Mouse (Mus musculus) fat pad, adult 2 months (tissue): Measurements from ENCODE around the gene Tmem179b.

ENCODE experiments used
- DNase-seq: peaks from one replicate; pipeline ENCODE4 v3.0.0-alpha.2; 2011; ENCODE audit warnings: low read depth, low spot score; ENCODE audit errors: extremely low read depth

Tmem179b gene

DNA sequence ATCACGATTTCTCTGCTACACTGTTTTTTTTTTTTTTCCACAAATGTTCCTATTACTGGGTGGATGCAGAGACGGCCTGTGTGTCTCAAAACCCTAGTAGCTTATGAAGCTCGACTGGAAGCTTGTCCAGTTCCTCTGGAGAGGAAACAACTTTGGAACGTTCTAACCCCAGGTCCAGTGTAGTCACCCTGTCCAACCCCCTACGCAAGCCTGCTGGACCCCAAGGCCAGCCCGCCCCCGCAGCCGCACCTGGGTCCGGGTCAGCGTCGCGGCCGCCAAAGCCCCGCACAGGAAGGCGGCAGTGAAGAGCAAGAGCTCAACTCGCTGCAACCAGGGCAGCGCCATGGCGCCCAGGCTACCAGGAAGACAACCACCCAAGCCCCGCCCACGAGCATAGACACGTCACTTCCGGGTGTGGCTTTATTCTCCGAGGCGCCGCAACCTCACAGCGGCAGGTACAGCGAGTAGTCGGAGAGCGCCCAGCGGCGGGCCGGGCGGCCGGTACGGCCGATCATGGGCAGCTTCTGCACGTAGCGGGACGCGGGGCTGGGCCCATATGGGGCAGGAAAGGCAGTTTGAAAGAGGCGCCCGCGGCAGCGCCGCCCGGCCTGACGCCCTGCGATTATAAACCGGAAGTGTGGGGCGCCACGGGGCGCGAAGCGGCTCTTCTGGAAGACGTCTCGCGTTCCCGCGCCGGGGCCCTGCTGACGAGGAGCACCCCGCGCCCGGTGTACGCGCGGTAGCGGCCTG is at the start of gene Tmem179b:
TSS of gene Tmem179b (minus strand) at position 382 of the 750 bp plus-strand sequence.
- no peak for DNase-seq

DNA sequence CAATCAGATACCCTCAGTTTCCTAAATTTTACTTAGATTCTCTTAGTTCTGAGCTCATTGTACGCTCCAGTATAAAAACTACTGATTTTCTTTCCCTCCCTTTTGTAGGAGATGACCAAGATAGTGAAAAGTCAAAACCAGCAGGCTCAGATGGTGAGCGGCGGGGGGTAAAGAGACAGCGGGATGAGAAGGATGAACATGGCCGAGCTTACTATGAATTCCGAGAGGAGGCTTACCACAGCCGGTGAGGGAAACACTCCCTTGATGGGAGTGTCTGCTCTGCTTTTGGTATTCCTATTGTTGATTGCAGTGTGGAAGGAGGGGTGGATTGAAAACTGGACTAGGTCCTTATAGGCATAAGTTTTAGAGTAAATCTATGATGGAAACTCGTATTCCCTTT is 48.4 kb upstream of the Tmem179b start:
- no peak for DNase-seq

DNA sequence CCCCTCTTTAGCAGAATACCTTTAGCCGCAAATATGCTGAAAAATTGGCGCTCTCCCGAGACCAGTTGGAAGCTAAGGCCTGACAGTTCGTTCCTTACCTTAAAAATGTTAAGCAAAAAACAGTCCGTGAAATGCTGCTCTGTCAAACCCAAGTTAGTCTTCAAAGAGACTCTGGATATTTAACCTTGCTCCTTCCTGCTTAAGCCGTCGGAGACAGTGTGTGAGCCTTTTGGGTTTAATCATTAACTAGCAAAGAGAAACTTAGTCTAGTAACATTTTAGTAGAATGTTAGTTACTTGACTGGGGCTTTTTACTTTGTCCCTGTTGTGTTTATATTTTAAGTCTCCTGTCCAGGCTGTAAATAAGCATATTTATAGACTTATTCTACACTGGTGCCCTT is 46.9 kb upstream of the Tmem179b start:
- DNase-seq: no peak

DNA sequence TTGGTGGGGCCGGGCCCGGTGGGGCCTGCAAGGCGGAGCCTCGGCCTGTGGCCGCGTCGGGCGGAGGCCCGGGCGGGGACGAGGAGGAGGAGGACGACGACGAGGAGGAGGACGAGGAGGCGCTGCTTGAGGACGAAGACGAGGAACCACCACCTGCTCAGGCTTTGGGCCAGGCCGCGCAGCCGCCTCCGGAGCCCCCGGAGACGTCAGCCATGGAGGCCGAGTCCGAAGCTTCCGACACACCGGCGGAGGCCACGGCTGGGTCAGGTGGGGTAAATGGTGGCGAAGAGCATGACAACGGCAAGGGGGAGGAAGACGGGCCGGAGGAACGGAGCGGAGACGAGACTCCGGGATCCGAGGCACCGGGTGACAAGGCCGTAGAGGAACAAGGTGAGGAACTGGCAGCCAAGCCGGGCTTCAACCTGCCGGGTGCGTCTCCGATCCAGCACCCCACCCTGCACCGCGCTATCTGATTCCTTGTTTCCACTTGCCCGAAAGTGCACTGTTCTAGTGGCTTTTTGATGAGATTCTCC is 46.2 kb upstream of the Tmem179b start:
- no peak for DNase-seq

DNA sequence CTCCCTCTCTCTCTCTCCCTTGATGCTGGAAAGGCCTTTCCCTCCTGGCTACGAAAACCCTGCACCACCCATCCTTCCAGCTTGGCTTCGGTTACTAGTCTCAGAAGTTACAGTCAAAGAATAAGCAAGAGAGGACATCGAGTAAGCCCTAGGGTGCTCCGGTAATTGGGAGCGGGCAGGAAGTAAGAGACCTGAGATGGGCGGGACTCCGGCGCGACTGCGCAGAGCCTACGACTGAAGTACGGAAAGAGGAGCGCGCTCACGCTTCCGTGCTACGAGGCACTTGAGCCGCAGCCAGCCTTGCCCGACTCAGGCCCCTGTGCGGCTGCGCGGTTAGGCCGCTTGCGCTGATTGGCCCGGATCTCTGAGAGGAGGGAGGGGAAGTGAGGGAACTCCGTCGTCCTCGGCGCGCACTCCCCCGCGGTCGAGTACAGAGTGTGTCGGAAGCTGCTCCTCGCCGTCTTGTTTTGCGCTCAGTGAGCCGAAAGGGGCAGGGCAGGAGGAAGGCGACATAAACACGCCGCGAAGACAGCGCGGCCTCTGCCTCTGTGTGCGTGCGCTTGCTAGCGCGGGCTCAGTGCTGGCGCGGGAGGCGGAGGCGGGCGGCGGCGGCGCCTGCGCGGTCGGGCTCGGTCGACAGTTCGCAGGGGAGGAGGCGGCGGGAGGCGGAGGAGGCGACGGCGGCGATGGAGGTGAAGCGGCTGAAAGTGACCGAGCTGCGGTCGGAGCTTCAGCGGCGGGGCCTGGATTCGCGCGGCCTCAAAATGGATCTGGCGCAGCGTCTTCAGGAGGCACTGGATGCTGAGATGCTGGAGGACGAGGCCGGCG is 45.5 kb upstream of the Tmem179b start, which contains the start of gene Hnrnpul2:
TSS of gene Hnrnpul2 (plus strand) at position 415 of the 828 bp plus-strand sequence.
- DNase-seq: peak; percentile 88

DNA sequence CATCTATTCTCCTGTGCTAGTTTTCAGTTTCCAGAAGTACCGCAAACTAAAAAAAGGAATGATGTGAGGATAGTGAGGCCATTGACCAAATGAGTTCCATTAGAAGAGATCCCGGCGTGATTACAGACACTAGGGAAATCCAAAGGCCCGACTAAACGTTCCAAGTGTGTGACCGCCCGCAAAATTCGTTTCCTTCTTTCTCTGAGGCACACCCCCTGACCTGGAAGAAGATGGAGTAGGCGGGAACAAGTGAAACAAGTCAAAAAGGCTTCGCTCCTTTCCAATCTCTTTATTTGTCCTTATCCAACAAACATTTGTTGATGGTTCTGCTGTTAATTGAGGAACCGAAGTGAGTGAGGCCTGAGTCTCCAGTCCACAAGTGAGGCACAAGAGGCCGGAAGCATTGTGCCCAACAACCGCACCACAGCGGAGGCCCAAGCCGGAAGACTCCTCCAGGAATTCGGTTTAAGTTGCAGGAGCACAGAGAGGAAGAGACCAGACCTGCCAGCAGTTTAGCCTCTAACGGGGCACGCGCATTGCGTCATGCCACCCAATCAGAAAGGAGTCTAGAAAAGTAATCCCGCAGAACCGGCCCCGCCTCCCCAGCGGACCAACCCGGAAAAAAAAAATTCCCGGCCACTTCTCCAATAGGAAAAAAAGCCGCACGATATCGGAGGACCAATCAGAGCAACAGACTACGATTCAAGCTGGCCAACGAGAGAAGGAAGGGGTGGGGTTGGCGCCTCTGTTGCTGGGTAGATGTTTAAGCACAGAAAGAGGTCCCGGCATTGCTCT is 44.7 kb upstream of the Tmem179b start, which contains the start of gene Ttc9c:
TSS of gene Ttc9c (minus strand) at position 533 of the 795 bp plus-strand sequence.
- peak; percentile 97 for DNase-seq

DNA sequence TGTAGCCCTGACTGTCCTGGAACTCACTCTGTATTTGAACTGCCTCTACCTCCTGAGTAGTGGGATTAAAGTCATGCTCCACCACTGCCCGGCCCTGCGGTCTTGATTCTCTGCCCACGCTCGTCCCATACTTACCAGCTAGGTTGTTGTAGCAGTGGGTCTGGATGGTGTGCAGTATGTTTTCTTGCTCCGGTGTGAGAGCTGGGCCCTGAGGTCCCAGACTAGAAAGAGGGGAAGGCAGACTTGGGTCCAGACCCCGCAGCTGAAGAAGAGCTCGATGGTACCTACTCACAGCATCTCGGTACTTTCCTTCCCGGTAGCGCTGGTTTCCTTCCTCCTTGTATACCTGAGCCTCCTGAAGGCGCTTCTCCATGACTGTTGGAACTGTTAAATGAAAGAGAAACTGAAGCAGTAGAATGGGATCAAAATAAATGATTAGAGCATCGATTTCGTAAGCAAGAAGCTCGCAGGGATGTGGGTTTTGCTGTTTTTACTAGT is 44.1 kb upstream of the Tmem179b start:
- DNase-seq: no peak

DNA sequence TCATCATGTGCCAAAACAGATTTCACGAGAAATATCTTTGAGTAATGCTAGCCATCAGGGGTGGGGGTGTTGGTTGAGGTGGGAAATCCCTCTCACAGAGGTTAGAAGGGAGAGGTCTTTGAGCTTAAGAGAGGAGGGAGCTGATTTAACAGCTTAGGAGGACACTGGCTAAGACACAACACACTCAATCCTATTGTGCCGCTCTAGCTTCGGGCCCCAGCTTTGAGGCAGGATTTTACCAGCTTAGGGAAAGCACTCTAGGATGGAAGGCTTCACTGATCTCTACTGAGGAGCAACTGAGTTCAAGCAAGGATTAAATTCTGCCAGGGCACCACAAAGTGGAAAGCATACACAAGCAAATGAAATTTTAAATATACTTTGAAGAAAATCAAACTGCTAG is 42.7 kb upstream of the Tmem179b start:
- no peak for DNase-seq

DNA sequence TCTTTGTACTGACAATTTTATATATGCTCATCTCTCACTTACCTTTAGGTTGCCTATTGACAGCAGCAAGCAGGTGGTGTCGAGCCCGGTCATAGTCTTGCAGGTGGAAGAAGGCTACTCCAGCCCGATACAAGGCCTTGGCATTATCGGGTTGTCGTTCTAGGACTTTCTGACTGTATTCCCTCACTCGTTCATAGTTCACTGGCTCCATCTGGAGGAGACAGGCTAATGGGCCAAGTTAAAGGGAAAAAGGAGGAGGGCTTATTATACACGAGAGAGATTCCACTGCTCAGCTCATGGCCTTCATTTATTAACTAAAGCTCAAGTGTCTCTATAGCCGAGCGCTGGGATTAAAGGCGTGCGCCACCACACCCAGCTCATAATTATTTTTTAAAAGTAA is 41.5 kb upstream of the Tmem179b start:
- DNase-seq: no peak

DNA sequence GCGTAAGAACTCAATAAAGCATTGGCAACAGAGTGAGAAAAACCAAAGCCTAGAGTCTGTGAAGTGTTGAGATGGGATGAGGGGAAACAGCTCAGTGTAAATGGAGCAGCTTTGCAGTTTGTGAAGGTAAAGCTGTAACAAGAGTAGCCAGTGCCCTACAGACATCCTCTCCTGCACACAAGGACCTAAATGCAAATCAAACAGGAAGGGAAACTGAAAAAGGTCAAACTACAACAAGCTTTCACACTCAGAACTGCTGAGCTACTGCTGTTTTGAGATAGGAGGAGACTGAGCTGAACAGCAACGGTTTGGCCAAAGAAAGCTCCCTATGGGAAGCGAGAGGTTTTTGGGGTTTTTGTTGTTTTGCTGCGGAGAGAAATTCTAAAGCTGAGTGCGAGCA is 32.5 kb upstream of the Tmem179b start:
- DNase-seq: no peak

DNA sequence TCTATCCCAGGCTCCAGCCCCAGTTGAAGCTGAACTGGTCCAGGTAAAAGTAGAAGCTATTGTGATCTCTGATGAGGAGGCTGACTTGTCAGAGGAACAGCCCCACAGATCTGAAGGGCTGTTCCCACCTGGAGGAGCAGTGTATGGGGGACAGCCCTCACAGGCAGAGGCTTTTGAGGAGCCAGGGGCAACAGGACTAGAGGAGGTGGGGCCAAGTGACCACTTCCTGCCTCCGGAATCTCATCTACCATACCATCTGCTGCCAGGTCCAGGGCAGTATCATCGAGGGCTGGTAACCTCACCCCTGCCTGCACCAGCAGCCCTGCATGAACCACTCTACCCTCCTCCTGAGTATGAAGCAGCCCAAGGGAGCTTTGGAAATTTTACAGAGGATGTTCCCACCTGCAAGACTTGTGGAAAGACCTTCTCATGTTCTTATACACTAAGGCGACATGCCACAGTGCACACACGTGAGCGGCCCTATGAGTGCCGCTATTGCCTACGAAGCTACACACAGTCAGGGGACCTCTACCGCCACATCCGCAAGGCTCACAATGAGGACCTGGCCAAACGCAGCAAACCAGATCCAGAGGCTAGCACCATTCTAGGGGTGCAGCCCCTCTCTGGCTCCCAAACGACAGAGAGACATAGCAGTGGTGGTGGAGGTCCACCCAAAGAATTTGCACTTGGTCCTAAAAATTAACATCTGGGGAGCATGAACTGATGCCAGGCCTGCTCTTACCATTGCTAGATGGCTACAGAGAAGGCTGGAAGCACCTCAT is 29.8 kb upstream of the Tmem179b start:
- DNase-seq: no peak

DNA sequence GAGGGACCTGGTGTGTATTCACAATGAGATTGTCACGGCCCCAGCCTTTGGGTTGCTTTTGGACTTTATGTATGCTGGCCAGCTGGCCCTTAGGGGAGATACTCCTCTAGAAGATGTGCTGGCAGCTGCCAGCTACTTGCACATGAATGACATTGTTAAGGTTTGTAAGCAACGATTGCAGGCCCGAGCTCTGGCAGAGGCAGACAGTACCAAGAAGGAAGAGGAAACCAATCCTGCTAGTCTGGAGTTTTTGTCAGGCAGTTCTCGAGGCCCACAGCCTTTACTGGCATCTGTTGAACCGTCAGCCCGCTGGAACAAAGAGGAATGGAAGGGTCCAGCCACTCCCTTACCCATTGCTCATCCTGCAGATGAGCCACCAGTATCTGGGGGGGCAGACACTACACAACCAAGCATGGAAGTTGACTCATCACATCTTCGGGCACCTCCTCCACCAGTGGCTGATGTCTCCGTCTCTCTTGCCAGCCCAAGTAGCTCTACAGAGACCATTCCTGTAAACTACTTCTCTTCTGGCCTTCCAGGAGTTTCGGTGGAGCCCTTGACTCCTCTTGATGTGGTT is 29.0 kb upstream of the Tmem179b start:
- no peak for DNase-seq

DNA sequence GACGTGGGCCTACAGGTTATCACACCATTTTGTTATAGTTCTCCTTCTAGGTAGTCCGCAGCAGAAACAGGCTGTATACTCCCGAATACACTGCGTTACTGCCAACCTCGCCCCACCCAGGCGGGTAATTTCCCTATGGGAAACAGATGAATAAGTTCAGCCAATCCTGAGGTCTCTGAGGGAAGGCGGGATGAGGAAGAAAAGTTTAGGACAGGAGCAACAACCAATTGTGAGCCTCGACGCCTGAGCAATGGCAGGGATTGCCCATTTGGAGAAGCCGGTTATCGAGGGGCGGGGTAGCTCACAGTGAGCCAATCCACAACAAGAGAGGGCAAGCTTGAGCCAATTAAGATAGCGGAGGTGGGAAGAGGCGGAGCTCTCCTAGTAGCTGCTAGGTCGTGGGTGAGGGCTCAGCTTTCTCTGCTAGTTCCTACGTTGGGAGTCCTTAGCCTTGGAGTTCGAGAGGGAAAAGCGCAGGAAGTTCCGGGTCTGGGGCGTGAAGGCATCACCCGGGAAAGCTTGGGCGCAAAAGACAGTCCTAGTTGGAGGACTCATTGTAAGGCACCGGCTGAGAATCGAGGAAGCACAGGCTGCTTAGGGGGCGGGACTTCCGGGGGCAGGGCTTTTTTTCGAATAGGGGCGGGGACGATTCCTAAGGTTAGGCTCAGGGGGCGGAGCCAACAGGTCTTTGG is 28.0 kb upstream of the Tmem179b start, which contains the start of gene Zbtb3:
TSS of gene Zbtb3 (plus strand) at position 426 of the 692 bp plus-strand sequence.
- DNase-seq: peak; percentile 91

DNA sequence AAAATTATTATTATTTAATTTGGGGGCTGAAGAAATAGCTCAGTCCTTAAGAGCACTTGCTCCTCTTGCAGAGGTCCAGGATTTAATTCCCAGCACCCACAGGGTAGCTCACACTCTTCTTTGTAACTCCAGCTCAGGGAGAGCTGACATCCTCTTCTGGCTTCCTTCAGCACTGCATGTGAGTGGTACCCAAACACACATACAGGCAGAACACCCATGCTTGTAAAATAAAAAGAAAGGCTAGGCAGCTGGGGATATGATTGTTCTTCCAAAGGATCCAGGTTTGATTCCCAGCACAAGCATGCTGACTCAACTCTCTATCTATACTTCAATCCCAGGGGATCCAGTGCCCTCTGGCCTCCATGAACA is 24.7 kb upstream of the Tmem179b start:
- DNase-seq: no peak

DNA sequence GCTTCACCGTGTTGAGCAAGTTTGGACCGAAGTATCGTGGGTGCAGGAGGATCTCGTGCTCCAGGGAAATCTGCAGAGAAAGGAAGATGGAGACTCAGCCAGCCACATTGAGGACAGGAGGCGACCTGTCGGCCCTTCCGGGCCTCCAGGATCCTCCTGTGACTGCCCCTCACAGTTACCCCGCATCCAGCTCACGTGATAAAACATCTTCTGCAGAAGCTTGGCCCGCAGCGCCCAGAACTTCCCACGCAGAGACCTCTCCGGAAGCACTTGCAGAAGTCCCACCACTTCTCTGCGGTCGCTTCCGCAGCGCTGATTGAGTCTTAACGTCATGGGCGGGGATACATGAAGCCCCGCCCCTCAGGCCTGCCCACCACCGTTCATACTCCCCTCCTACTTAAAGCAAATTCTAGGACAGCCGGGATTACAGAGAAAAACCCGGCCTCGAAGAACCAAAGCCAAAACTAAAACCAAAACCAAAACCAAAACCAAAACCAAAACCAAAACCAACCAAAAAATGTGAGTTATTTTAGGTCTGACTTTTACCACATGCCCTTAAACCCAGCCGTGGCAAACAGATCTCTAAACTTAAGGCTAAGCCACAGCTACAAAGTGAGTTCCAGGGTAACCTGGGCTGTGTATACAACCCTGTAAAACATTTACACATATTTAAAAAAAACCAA is 24.1 kb upstream of the Tmem179b start, which contains the start of gene Polr2g:
TSS of gene Polr2g (minus strand) at position 314 of the 683 bp plus-strand sequence.
- peak; percentile 62 for DNase-seq

DNA sequence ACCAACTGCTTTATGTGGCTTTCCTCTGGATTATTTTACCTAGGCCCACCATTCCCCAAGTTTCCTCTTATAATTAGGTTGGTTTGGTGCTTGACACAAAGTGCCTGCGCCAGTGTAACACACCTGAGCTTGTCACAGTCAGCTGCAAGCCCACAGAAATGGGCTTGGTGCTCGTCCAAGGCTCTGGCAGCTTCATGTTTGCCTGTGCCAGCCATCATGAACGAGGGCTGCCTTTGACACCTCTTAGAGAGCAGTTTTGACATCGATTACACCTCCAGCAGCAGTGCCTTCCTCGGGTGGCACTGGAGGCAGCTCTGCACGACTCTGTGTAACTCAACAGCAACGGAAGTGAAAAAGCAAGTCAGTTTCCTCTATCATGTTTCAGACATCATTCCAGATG is 15.9 kb upstream of the Tmem179b start:
- no peak for DNase-seq

DNA sequence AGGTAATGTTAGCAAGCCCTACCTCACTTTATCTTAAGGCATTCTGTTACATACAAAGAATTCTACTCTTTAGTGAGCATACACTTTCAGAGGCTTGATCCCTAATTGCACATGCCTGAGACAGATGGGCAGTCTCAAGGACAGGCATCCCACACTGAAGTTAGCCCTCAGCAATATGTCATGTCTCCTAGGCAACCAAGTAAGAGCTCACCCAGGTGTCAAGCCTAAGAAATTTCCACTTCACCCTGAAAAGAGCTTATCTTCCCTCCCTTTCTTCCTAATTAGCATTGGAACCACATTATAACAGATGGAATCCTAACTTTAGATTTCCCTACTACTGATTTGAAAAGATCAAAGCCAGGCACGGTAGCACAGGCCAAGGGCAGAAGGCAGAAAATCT is 14.9 kb upstream of the Tmem179b start:
- no peak for DNase-seq

DNA sequence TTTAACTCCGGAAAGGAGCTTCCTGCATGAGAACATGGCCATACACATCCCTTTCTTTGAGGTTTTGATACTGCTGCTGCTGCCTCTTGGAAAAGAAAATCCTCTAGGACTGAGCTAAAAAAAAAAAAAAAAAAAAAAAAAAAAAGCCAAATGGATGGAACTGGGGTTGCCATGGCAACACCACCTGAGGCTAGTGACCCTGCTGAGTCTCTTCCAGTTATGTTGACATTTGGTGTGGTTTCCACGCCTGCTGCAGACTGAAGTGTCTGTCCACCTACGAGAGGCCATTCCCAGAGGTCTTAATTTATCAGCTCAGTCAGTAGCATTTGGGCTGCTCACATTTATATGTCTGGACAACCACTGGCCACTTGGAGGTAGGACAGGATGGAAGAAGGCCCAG is 14.3 kb upstream of the Tmem179b start:
- no peak for DNase-seq
